Mouse (Mus musculus) lung, postnatal 0 days (tissue): ENCODE measurements around the gene Yipf3. TPM values are rescaled to one million over a fixed set of nuclear protein-coding genes. Genes with fewer than 3 reads are reported as not detected.

Experiments
- ATAC-seq: fragments of 200-750 bp; cut with Nextera tagmentation; 2 replicates; pipeline ENCODE4 v1.8.0; 2017; ENCODE audit warnings: moderate library complexity
- DNase-seq: peaks from one replicate; pipeline ENCODE4 v3.0.0-alpha.2; 2016; ENCODE audit warnings: low spot score
- H3K27ac ChIP-seq: fragments of 300-500 bp; sonication (generic); 2 replicates; pipeline ENCODE4 v1.5.1; 2014; ENCODE audit warnings: antibody characterized with exemption, mild to moderate bottlenecking, low read length, mixed read lengths
- H3K27me3 ChIP-seq: fragments of 300-500 bp; sonication (generic); replicated peaks from 2 replicates; pipeline ENCODE4 v1.6.1; 2014; ENCODE audit warnings: low read length, mixed read lengths; ENCODE audit not compliant: insufficient read depth
- H3K36me3 ChIP-seq: fragments of 300-500 bp; sonication (generic); 2 replicates; pipeline ENCODE4 v1.6.1; 2014; ENCODE audit warnings: low read length, mixed read lengths; ENCODE audit not compliant: insufficient read depth
- H3K4me1 ChIP-seq: fragments of 300-500 bp; sonication (generic); 2 replicates; pipeline ENCODE4 v1.6.1; 2014; ENCODE audit warnings: antibody characterized with exemption, low read depth, low read length, mixed read lengths; ENCODE audit not compliant: insufficient read depth
- H3K4me2 ChIP-seq: fragments of 300-500 bp; sonication (generic); replicated peaks from 2 replicates; pipeline ENCODE4 v1.6.1; 2014; ENCODE audit warnings: low read depth, mild to moderate bottlenecking, low read length, moderate library complexity, mixed read lengths
- H3K4me3 ChIP-seq: fragments of 300-500 bp; sonication (generic); 2 replicates; pipeline ENCODE4 v1.5.1; 2014; ENCODE audit warnings: low read depth, low read length
- H3K9ac ChIP-seq: fragments of 300-500 bp; sonication (generic); replicated peaks from 2 replicates; pipeline ENCODE4 v1.6.1; 2014; ENCODE audit warnings: low read depth, mild to moderate bottlenecking
- H3K9me3 ChIP-seq: fragments of 300-500 bp; sonication (generic); 2 replicates; pipeline ENCODE4 v1.6.1; 2016; ENCODE audit warnings: low read length, mixed read lengths
- CTCF ChIP-seq: IDR thresholded peaks from 2 replicates; pipeline ENCODE4 v1.5.1; 2016; ENCODE audit warnings: antibody characterized with exemption, mild to moderate bottlenecking
- EP300 ChIP-seq: IDR thresholded peaks from 2 replicates; pipeline ENCODE4 v1.6.1; 2016; ENCODE audit warnings: antibody characterized with exemption, mild to moderate bottlenecking, control low read depth
- WGBS: fragments of 180-500 bp; shearing (Covaris S2); extraction: QIAGEN DNeasy Blood & Tissue Kit; methylation state at CpG from one replicate; pipeline ENCODE4 v1.1.7; 2014; 5-methylcytosine and 5-hydroxymethylcytosine counted together
- polyA plus RNA-seq: library from polyadenylated mRNA; unstranded; fragments of >200 nt; fragmentation: Nextera tagmentation; extraction: Ambion mirVana; gene quantifications from 2 replicates; pipeline ENCODE4 v1.2.1, GENCODE M21; 2015

The Yipf3 gene
- polyA plus RNA-seq, 1 experiment from 2014 or later = 199 TPM

DNA sequence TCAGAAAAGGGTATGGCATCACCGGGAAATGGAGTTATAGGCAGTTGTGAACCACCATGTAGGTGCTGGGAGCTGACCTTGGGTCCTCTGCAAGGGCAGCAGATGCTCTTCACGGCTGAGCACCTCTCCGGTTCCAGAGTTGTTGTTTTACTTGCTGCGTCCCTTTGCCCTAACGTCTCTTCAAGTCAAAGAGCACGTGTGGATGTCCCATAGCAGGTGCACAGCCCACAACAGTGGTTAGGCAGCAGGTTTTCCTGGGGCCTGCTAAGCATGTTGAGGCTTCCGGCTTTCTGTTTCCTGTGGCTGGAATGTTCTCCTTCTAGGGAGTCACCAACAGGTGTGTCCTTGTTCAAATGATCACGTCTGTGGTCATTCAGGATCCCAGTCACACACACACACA lies 36.0 kb downstream of the Yipf3 start:
- no peak for ATAC-seq
- no peaks in the 10 kb centered on the region for H3K36me3 ChIP-seq
- H3K27me3 ChIP-seq = no peaks in the 10 kb centered on the region
- DNase-seq = no peak
- no peaks in the 10 kb centered on the region for H3K9me3 ChIP-seq
- H3K4me2 ChIP-seq = no peak overlapping the region
- H3K9ac ChIP-seq = no peak overlapping the region
- TF ChIP-seq EP300 (no peak), CTCF (no peak)
- no peak overlapping the region for H3K27ac ChIP-seq
- 81% methylated on average over 8 of the region's 8 CpGs for WGBS
- H3K4me1 ChIP-seq = peaks cover 11% of the 10 kb centered on the region; the same call in 1 of the 2 replicates
- H3K4me3 ChIP-seq = no peak overlapping the region

DNA sequence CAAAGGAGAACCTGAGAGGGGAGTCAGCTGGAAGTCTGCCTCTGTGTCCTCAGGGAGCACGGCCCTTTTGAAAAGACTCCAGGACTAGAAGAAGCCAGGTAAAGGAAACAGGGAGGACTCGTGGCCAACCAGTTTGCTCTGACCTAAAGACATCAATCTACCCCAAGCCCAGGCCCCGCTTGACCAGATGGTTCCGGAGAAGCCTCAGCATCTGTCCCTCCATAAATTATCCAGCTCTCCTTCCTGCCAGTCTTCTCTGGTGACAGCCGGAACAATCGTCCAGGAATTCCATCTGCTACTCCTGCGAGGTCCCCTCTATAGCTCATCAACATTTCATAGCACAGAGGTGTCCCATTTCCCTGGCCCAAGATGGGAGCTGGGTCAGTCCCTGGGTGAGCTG lies 36.8 kb downstream of the Yipf3 start:
- H3K4me2 ChIP-seq = no peak overlapping the region
- H3K9ac ChIP-seq = no peak overlapping the region
- H3K27ac ChIP-seq = no peak overlapping the region
- H3K4me1 ChIP-seq = peaks cover 11% of the 10 kb centered on the region; the same call in 1 of the 2 replicates
- 55% methylated on average over 7 of the region's 7 CpGs for WGBS
- no peaks in the 10 kb centered on the region for H3K36me3 ChIP-seq
- H3K4me3 ChIP-seq = no peak overlapping the region
- no peaks in the 10 kb centered on the region for H3K9me3 ChIP-seq
- DNase-seq (no peak), ATAC-seq (no peak)
- no peaks in the 10 kb centered on the region for H3K27me3 ChIP-seq
- TF ChIP-seq CTCF (no peak), EP300 (no peak)

- Histone ChIP-seq H3K4me2 (no peak overlapping the region), H3K27me3 (no peaks in the 10 kb centered on the region), H3K36me3 (no peaks in the 10 kb centered on the region), H3K4me1 (peaks cover 11% of the 10 kb centered on the region; the same call in 1 of the 2 replicates), H3K4me3 (no peak overlapping the region), H3K9ac (no peak overlapping the region), H3K27ac (no peak overlapping the region), H3K9me3 (no peaks in the 10 kb centered on the region)
- no peak for DNase-seq
- TF ChIP-seq EP300 (no peak), CTCF (no peak)
- ATAC-seq = no peak
- 35% methylated on average over 6 of the region's 6 CpGs for WGBS
These were observed 37.5 kb downstream of the Yipf3 start for GRCm38 (mm10) chr17:46285407-46285806.

DNA sequence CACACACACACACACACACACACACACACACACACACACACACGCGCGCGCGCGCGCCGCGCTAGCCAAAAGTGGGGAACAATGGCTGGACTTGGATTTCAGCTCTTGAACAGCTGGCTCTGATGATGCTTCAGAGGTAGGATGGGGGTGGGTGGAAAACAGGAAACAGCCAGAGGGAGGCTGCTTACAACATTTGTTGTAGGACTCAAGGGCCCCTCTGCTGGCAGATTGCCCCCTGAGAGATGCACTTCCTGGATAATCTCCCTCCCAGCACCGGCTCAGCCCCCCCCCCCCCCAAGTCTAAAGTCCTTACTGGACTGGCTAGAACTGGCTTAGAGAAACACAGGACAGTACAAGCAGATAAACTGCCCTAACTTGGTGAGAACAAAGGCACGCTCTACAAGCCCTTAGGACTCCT lies 39.8 kb downstream of the Yipf3 start:
- TF ChIP-seq CTCF (peak; percentile 13; the same call in 1 of the 2 replicates), EP300 (no peak)
- no peak overlapping the region for H3K9ac ChIP-seq
- 0 out of 2 replicates have a peak overlapping the region, but pooled peaks have one; percentile 14 for H3K27ac ChIP-seq
- peak; percentile 54 for ATAC-seq
- no peaks in the 10 kb centered on the region for H3K27me3 ChIP-seq
- no peaks in the 10 kb centered on the region for H3K9me3 ChIP-seq
- 38% methylated on average over 10 of the region's 11 CpGs for WGBS
- no peaks in the 10 kb centered on the region for H3K36me3 ChIP-seq
- peak; percentile 63 for DNase-seq
- no peak overlapping the region for H3K4me3 ChIP-seq
- 0 out of 2 replicates have a peak, but pooled peaks cover 3% of the 10 kb centered on the region for H3K4me1 ChIP-seq
- no peak overlapping the region for H3K4me2 ChIP-seq

GRCm38 (mm10) chr17:46296601-46297000 lies 48.7 kb downstream of the Yipf3 start:
- Histone ChIP-seq H3K9me3 (no peaks in the 10 kb centered on the region), H3K27ac (no peak overlapping the region), H3K4me1 (peaks cover 11% of the 10 kb centered on the region; the same call in 1 of the 2 replicates), H3K4me3 (no peak overlapping the region), H3K9ac (no peak overlapping the region), H3K36me3 (no peaks in the 10 kb centered on the region), H3K27me3 (peaks cover 31% of the 10 kb centered on the region), H3K4me2 (no peak overlapping the region)
- no peak for TF ChIP-seq CTCF
- TF ChIP-seq EP300 = no peak
- 42% methylated on average over 6 of the region's 6 CpGs for WGBS
- ATAC-seq = no peak
- no peak for DNase-seq

DNA sequence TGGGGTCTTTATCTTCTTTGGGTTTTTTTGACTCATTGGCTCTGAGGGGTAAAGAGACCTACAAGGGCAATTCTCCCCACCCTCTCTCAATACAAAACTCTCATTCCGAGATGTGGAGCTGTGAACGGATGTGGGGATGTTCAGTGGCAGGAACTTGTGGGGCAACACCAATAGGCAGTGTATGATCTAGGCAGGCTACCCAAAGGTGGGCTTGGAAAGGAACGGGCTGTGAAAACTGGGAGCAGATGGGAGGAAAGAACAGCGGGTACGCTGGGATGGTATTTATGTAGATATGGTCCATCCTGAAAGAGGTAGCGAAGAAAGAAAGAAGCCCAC lies 49.1 kb downstream of the Yipf3 start:
- Histone ChIP-seq H3K4me2 (peak overlapping the region; percentile 99), H3K36me3 (no peaks in the 10 kb centered on the region), H3K27me3 (peaks cover 31% of the 10 kb centered on the region), H3K4me3 (peak overlapping the region; percentile 51; the same call in 1 of the 2 replicates), H3K27ac (no peak overlapping the region), H3K9me3 (no peaks in the 10 kb centered on the region), H3K9ac (no peak overlapping the region), H3K4me1 (peaks cover 11% of the 10 kb centered on the region; the same call in 1 of the 2 replicates)
- TF ChIP-seq CTCF = no peak
- no peak for TF ChIP-seq EP300
- WGBS = 7% methylated on average over 6 of the region's 6 CpGs
- ATAC-seq = no peak
- DNase-seq = no peak
